Mouse (Mus musculus): ENCODE measurements around the gene Gm43552.
"Not testable (repeated sequence)": the region's sequence is repeated elsewhere in the genome, so short reads cannot be mapped to it uniquely, and the experiment has no call there.

Gene Gm43552

GRCm38 (mm10) chr5:65489830-65490229 lies 2.8 kb downstream of the Gm43552 start:
- peak; percentile 71 for DNase-seq

- no peak for DNase-seq
Observed at GRCm38 (mm10) chr5:65488725-65489124, 3.9 kb downstream of the Gm43552 start.

- no peak for DNase-seq
Observed at GRCm38 (mm10) chr5:65487381-65487780, 5.3 kb downstream of the Gm43552 start.

GRCm38 (mm10) chr5:65486514-65486913 lies 6.1 kb downstream of the Gm43552 start:
- no peak for DNase-seq

- DNase-seq: no peak
Observed at GRCm38 (mm10) chr5:65482996-65483395, 9.6 kb downstream of the Gm43552 start.

GRCm38 (mm10) chr5:65480511-65480910 lies 12.1 kb downstream of the Gm43552 start:
- DNase-seq: no peak

- DNase-seq: no peak
Observed at GRCm38 (mm10) chr5:65479681-65480445, 12.8 kb downstream of the Gm43552 start.

GRCm38 (mm10) chr5:65478224-65478623 lies 14.4 kb downstream of the Gm43552 start:
- DNase-seq: peak; percentile 61

- DNase-seq: not testable (repeated sequence)
Observed at GRCm38 (mm10) chr5:65476739-65477138, 15.9 kb downstream of the Gm43552 start.

- DNase-seq: no peak
Observed at GRCm38 (mm10) chr5:65475806-65476205, 16.8 kb downstream of the Gm43552 start.

GRCm38 (mm10) chr5:65469766-65470165 lies 22.9 kb downstream of the Gm43552 start:
- DNase-seq: no peak

- DNase-seq: no peak
Observed at GRCm38 (mm10) chr5:65466911-65467310, 25.7 kb downstream of the Gm43552 start.

- DNase-seq: no peak
Observed at GRCm38 (mm10) chr5:65460361-65460760, 32.3 kb downstream of the Gm43552 start.

GRCm38 (mm10) chr5:65459454-65459853 lies 33.2 kb downstream of the Gm43552 start:
- DNase-seq: no peak

GRCm38 (mm10) chr5:65457846-65458245 lies 34.8 kb downstream of the Gm43552 start:
- DNase-seq: peak; percentile 19

- DNase-seq: peak; percentile 73
Observed at GRCm38 (mm10) chr5:65457086-65457827, 35.4 kb downstream of the Gm43552 start.

- DNase-seq: no peak
Observed at GRCm38 (mm10) chr5:65454771-65455170, 37.9 kb downstream of the Gm43552 start.

- DNase-seq: no peak
Observed at GRCm38 (mm10) chr5:65448941-65449340, 43.7 kb downstream of the Gm43552 start.

GRCm38 (mm10) chr5:65447826-65448225 lies 44.8 kb downstream of the Gm43552 start:
- DNase-seq: no peak

- DNase-seq: no peak
Observed at GRCm38 (mm10) chr5:65446756-65447155, 45.9 kb downstream of the Gm43552 start.

GRCm38 (mm10) chr5:65444981-65445380 lies 47.7 kb downstream of the Gm43552 start:
- no peak for DNase-seq

GRCm38 (mm10) chr5:65438041-65438440 lies 54.6 kb downstream of the Gm43552 start:
- DNase-seq: no peak

- peak; percentile 99 for DNase-seq
Observed at GRCm38 (mm10) chr5:65435806-65436561, 56.6 kb downstream of the Gm43552 start, which contains the start of gene Ugdh. TSS of gene Ugdh (minus strand) at chr5:65435949.

Data from lung, postnatal 10 days (tissue).